Mouse (Mus musculus) kidney, adult 10 weeks (tissue): ENCODE measurements around the gene Slc30a5. TPM values are rescaled to one million over a fixed set of nuclear protein-coding genes. Genes with fewer than 3 reads are reported as not detected.

Source experiments
- polyA plus RNA-seq: library from polyadenylated mRNA; stranded (reverse); fragments of 350-450 nt; fragmentation: Illumina TruSeq; extraction: RNeasy Lipid Tissue Mini Kit (QIAGEN cat#74804); gene quantifications from one replicate; pipeline ENCODE4 v1.2.3, GENCODE M21; 2014; ENCODE audit warnings: low read depth, low replicate concordance

Gene Slc30a5
- polyA plus RNA-seq = 164 TPM

GRCm38 (mm10) chr13:100832741-100833639 lies at the start of gene Slc30a5:
Slc30a5 (minus strand) TSS chr13:100833427.

GRCm38 (mm10) chr13:100786414-100786867 lies 46.8 kb downstream of the Slc30a5 start, which contains the start of gene Ccnb1:
Ccnb1 (minus strand) TSS chr13:100786570.

GRCm38 (mm10) chr13:100775252-100776055 lies 57.8 kb downstream of the Slc30a5 start, which contains the start of gene Cenph:
Cenph (minus strand) TSS chr13:100775899.

Other genes with a start within 250 kb of the Slc30a5 start
- 10.0 TPM for gene Marveld2, start 216.5 kb downstream of the Slc30a5 start, polyA plus RNA-seq
- gene Ak6, start 182.4 kb downstream of the Slc30a5 start, polyA plus RNA-seq = 171 TPM
- 43.2 TPM for gene Rad17, start 182.4 kb downstream of the Slc30a5 start, polyA plus RNA-seq
- 1.3 TPM for gene Taf9, start 181.8 kb downstream of the Slc30a5 start, polyA plus RNA-seq
- gene Ccdc125, start 163.7 kb downstream of the Slc30a5 start, polyA plus RNA-seq = 4.2 TPM
- 45.4 TPM for gene Cdk7, start 102.5 kb downstream of the Slc30a5 start, polyA plus RNA-seq
- gene Mrps36, start 88.8 kb downstream of the Slc30a5 start, polyA plus RNA-seq = 174 TPM
- not detected for gene Cenph, start 57.5 kb downstream of the Slc30a5 start, polyA plus RNA-seq
- gene Ccnb1, start 46.9 kb downstream of the Slc30a5 start, polyA plus RNA-seq = 0.44 TPM